Mouse (Mus musculus) CH12.LX (cell line): ENCODE data around the gene Haghl. TPM values are rescaled to one million over a fixed set of nuclear protein-coding genes. Genes with fewer than 3 reads are reported as not detected.
A peak's percentile ranks its signal among the peaks of the same experiment; 100 is the strongest.

Experiments
- DNase-seq: peaks from one replicate; pipeline ENCODE4 v3.0.0-alpha.2; 2013; ENCODE audit errors: extremely low read depth
- H3K27ac ChIP-seq: 2 replicates; pipeline ENCODE4 v1.5.1; 2012; ENCODE audit warnings: low read depth, mild to moderate bottlenecking, control low read depth, moderate library complexity; ENCODE audit not compliant: insufficient read depth
- H3K27me3 ChIP-seq: replicated peaks from 2 replicates; pipeline ENCODE3; 2012; ENCODE audit warnings: inconsistent platforms
- H3K36me3 ChIP-seq, 2 experiments: replicated peaks in 1 of 2; 2 replicates each; pipeline versions ENCODE3 to v1.6.1; 2012; ENCODE audit warnings: inconsistent platforms in 1 of 2, low read length in 1 of 2, mild to moderate bottlenecking in 1 of 2, mixed read lengths in 1 of 2, moderate library complexity in 1 of 2; ENCODE audit not compliant: control insufficient read depth in 1 of 2, insufficient read depth in 1 of 2
- H3K4me1 ChIP-seq, 2 experiments: 2 replicates each; pipeline ENCODE4 v1.6.1; 2012; ENCODE audit warnings: inconsistent platforms in 1 of 2, moderate library complexity in 1 of 2; ENCODE audit not compliant: insufficient read depth in 2 of 2, control insufficient read depth in 1 of 2
- H3K4me2 ChIP-seq: 2 replicates; pipeline ENCODE4 v1.6.1; 2012; ENCODE audit warnings: low read depth, mild to moderate bottlenecking, control low read depth; ENCODE audit not compliant: poor library complexity, insufficient read depth, severe bottlenecking
- H3K4me3 ChIP-seq, 3 experiments: fragments of 150-350 bp in 1 of 3; sonication (generic) in 1 of 3; replicated peaks in 1 of 3; 2 replicates each; pipeline versions ENCODE3 to v1.5.1; 2011 to 2012; ENCODE audit warnings: low read depth in 2 of 3, low read length in 2 of 3, mild to moderate bottlenecking in 2 of 3, moderate library complexity in 2 of 3, control low read depth in 1 of 3, improper control_type of control experiment in 1 of 3, inconsistent platforms in 1 of 3, mixed read lengths in 1 of 3; ENCODE audit not compliant: poor library complexity in 1 of 3
- H3K79me2 ChIP-seq: replicated peaks from 2 replicates; pipeline ENCODE4 v1.6.1; 2012; ENCODE audit warnings: mild to moderate bottlenecking, moderate library complexity; ENCODE audit not compliant: control insufficient read depth, poor library complexity, insufficient read depth, severe bottlenecking; ENCODE audit errors: extremely low read depth
- H3K9ac ChIP-seq: 2 replicates; pipeline ENCODE4 v1.6.1; 2012; ENCODE audit warnings: low read depth, mild to moderate bottlenecking, control low read depth, moderate library complexity; ENCODE audit not compliant: insufficient read depth
- H3K9me3 ChIP-seq: replicated peaks from 2 replicates; pipeline ENCODE3; 2012; ENCODE audit warnings: low read length, inconsistent platforms, mixed read lengths
- CHD1 ChIP-seq: IDR thresholded peaks from 2 replicates; pipeline ENCODE4 v1.6.1; 2012; ENCODE audit warnings: low read depth, low read length, improper control_type of control experiment, inconsistent platforms
- CHD2 ChIP-seq: IDR thresholded peaks from 2 replicates; pipeline ENCODE4 v1.6.1; 2011; ENCODE audit warnings: low read length, improper control_type of control experiment
- CTCF ChIP-seq, 2 experiments: IDR thresholded peaks in 1 of 2; conservative IDR thresholded peaks in 1 of 2; 2 replicates each; pipeline ENCODE4 v1.5.1; 2011 to 2012; ENCODE audit warnings: low read depth in 2 of 2, low read length in 2 of 2, improper control_type of control experiment in 1 of 2, inconsistent platforms in 1 of 2, mild to moderate bottlenecking in 1 of 2, moderate library complexity in 1 of 2
- EP300 ChIP-seq: IDR thresholded peaks from 2 replicates; pipeline ENCODE4 v1.6.1; 2011; ENCODE audit warnings: low read length, improper control_type of control experiment
- ETS1 ChIP-seq: conservative IDR thresholded peaks from 2 replicates; pipeline ENCODE4 v1.6.1; 2012; ENCODE audit warnings: low read depth, mild to moderate bottlenecking, inconsistent platforms, low read length, improper control_type of control experiment, moderate library complexity
- GABPA ChIP-seq: IDR thresholded peaks from 2 replicates; pipeline ENCODE4 v1.6.1; 2012; ENCODE audit warnings: low read depth, low read length, improper control_type of control experiment, inconsistent platforms; ENCODE audit not compliant: insufficient replicate concordance
- HCFC1 ChIP-seq: IDR thresholded peaks from 2 replicates; pipeline ENCODE4 v1.6.1; 2012; ENCODE audit warnings: low read depth, mild to moderate bottlenecking, inconsistent platforms, low read length, improper control_type of control experiment
- IRF4 ChIP-seq: IDR thresholded peaks from 2 replicates; pipeline ENCODE4 v1.6.1; 2014; ENCODE audit warnings: low read depth, mild to moderate bottlenecking, inconsistent platforms, low read length, improper control_type of control experiment
- JUN ChIP-seq: IDR thresholded peaks from 2 replicates; pipeline ENCODE4 v1.6.1; 2011; ENCODE audit warnings: low read depth, mild to moderate bottlenecking, low read length, improper control_type of control experiment, moderate library complexity; ENCODE audit not compliant: insufficient read depth
- KAT2A ChIP-seq: IDR thresholded peaks from 2 replicates; pipeline ENCODE4 v1.6.1; 2012; ENCODE audit warnings: low read length, improper control_type of control experiment, inconsistent platforms; ENCODE audit not compliant: insufficient replicate concordance
- MAFK ChIP-seq: IDR thresholded peaks from 2 replicates; pipeline ENCODE4 v1.6.1; 2011; ENCODE audit warnings: low read length, improper control_type of control experiment; ENCODE audit not compliant: insufficient replicate concordance
- MAX ChIP-seq: IDR thresholded peaks from 2 replicates; pipeline ENCODE4 v1.6.1; 2011; ENCODE audit warnings: low read length, improper control_type of control experiment
- MEF2A ChIP-seq: IDR thresholded peaks from 2 replicates; pipeline ENCODE4 v1.6.1; 2014; ENCODE audit warnings: low read depth, mild to moderate bottlenecking, inconsistent platforms, low read length, improper control_type of control experiment, borderline replicate concordance
- MXI1 ChIP-seq: IDR thresholded peaks from 2 replicates; pipeline ENCODE4 v1.6.1; 2011; ENCODE audit warnings: mild to moderate bottlenecking, low read depth, low read length, improper control_type of control experiment
- NELFE ChIP-seq: IDR thresholded peaks from 2 replicates; pipeline ENCODE4 v1.6.1; 2011; ENCODE audit warnings: low read depth, low read length, improper control_type of control experiment
- PAX5 ChIP-seq: IDR thresholded peaks from 2 replicates; pipeline ENCODE4 v1.6.1; 2012; ENCODE audit warnings: low read length, inconsistent platforms, mixed read lengths
- POLR2A ChIP-seq: IDR thresholded peaks from 2 replicates; pipeline ENCODE4 v1.6.1; 2011; ENCODE audit warnings: low read depth, mild to moderate bottlenecking, improper control_type of control experiment, low read length
- POLR2AphosphoS2 ChIP-seq: IDR thresholded peaks from 2 replicates; pipeline ENCODE4 v1.6.1; 2011; ENCODE audit warnings: low read depth, low read length, improper control_type of control experiment
- RAD21 ChIP-seq: IDR thresholded peaks from 2 replicates; pipeline ENCODE4 v1.6.1; 2011; ENCODE audit warnings: low read depth, mild to moderate bottlenecking, low read length, improper control_type of control experiment, moderate library complexity
- RCOR1 ChIP-seq: conservative IDR thresholded peaks from 2 replicates; pipeline ENCODE4 v1.6.1; 2012; ENCODE audit warnings: low read depth, mild to moderate bottlenecking, inconsistent platforms, low read length, improper control_type of control experiment
- SIN3A ChIP-seq: IDR thresholded peaks from 2 replicates; pipeline ENCODE4 v1.6.1; 2012; ENCODE audit warnings: low read length, improper control_type of control experiment, inconsistent platforms
- SMC3 ChIP-seq: IDR thresholded peaks from 2 replicates; pipeline ENCODE4 v1.6.1; 2011; ENCODE audit warnings: low read depth, low read length, improper control_type of control experiment
- TBP ChIP-seq: conservative IDR thresholded peaks from 2 replicates; pipeline ENCODE4 v1.6.1; 2011; ENCODE audit warnings: low read depth, low read length, improper control_type of control experiment
- UBTF ChIP-seq: IDR thresholded peaks from 2 replicates; pipeline ENCODE4 v1.6.1; 2012; ENCODE audit warnings: low read depth, mild to moderate bottlenecking, inconsistent platforms, low read length, improper control_type of control experiment, moderate library complexity
- USF1 ChIP-seq: IDR thresholded peaks from 2 replicates; pipeline ENCODE4 v1.6.1; 2014; ENCODE audit warnings: low read depth, mild to moderate bottlenecking, inconsistent platforms, low read length, improper control_type of control experiment
- USF2 ChIP-seq: conservative IDR thresholded peaks from 2 replicates; pipeline ENCODE4 v1.6.1; 2011; ENCODE audit warnings: low read depth, low read length, improper control_type of control experiment
- ZC3H11A ChIP-seq: IDR thresholded peaks from 2 replicates; pipeline ENCODE4 v1.6.1; 2012; ENCODE audit warnings: low read depth, mild to moderate bottlenecking, inconsistent platforms, low read length, improper control_type of control experiment
- ZKSCAN1 ChIP-seq: IDR thresholded peaks from 2 replicates; pipeline ENCODE4 v1.6.1; 2012; ENCODE audit warnings: low read depth, inconsistent platforms, low read length, improper control_type of control experiment, borderline replicate concordance
- ZMIZ1 ChIP-seq: IDR thresholded peaks from 2 replicates; pipeline ENCODE4 v1.6.1; 2012; ENCODE audit warnings: low read depth, mild to moderate bottlenecking, inconsistent platforms, low read length, improper control_type of control experiment
- ZNF384 ChIP-seq: IDR thresholded peaks from 2 replicates; pipeline ENCODE4 v1.6.1; 2012; ENCODE audit warnings: low read depth, low read length, improper control_type of control experiment, inconsistent platforms
- dilution Hi-C: fragments of 300-500 bp; cut with MboI; formaldehyde crosslinking; loops from 2 replicates; pipeline ENCODE4 v1.14.3; 2020; ENCODE audit warnings: low sequenced_read_pairs; ENCODE audit not compliant: extremely low pct_unique_long_range_greater_than_20kb, extremely low pct_ligation_motif_present
- in situ Hi-C: fragments of 300-500 bp; cut with MboI; formaldehyde crosslinking; loops from 3 replicates; pipeline ENCODE4 v1.14.3; 2019; ENCODE audit warnings: low sequenced_read_pairs, low pct_ligation_motif_present, low pct_unique_long_range_greater_than_20kb, mixed read lengths
- polyA plus RNA-seq: library from polyadenylated mRNA; unstranded; fragments of >175 nt; gene quantifications from 2 replicates; pipeline ENCODE4 v1.2.1, GENCODE M21; 2012; ENCODE audit warnings: low read depth; ENCODE audit not compliant: insufficient read length
- total RNA-seq, 2 experiments: library from RNA; depleted of rRNA; stranded (reverse); fragments of 300-350 nt in 1 of 2; fragments of >200 nt in 1 of 2; gene quantifications; 2 replicates each; pipeline ENCODE4 v1.2.3; 2012 to 2014

Haghl gene
- total and polyA plus RNA-seq, 3 experiments, result 7.4 to 16.0 (median 7.8) TPM

DNA sequence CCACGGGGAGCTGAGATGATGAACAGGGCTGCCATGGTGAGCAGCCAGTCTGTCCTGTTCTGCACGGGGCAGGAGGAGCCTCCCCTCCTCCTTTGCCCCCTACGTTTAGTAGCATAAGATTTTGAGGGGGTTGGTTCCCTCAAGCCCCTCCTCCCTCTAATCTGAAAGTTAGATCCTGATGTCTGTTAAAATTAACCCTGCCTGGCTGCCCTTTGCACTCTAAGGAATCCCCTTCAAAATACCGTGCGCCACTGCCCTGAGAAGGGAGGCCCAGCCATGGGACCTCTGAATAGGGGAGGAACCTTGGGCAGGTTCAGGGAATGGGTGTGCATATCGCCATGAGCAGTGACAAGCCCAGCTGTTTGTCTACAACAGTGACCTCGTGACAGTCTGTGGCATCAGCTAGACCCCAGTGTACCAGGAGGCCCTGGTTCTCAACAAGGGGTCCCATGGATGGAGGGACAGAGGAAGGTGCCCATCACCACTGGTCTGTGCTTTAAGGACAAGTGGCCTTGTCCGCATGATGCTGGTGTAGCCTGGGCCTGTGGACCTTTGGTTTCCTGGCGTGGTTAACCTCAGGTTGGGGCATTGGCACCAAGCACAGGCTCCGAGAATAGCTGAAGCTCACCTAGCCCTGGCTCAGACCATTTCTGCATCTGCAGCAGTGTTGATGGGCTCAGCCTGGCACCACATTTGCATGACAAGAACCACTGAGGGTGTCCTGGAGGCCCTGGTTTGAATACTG is 10.0 kb downstream of the Haghl start:
- H3K4me1 ChIP-seq, result peaks cover 6 to 18% of the 10 kb centered on the region in 2 experiments; a peak in 3 of 4 replicates
- no peak overlapping the region for H3K4me3 ChIP-seq
- peaks cover 20% of the 10 kb centered on the region for H3K27me3 ChIP-seq
- H3K9me3 ChIP-seq, result no peaks in the 10 kb centered on the region
- H3K9ac ChIP-seq, result no peak overlapping the region
- no peak overlapping the region for H3K4me2 ChIP-seq
- DNase-seq, result no peak
- no peak overlapping the region for H3K27ac ChIP-seq
- H3K36me3 ChIP-seq, result peaks cover 34 to 49% of the 10 kb centered on the region in 2 experiments
- H3K79me2 ChIP-seq, result 0 out of 2 replicates have a peak, but pooled peaks cover 3% of the 10 kb centered on the region
- in situ Hi-C loops (no loop called here), dilution Hi-C loops (no loop called here)
- TF ChIP-seq MXI1 (no peak), IRF4 (no peak), ETS1 (no peak), GABPA (no peak), CHD1 (no peak), UBTF (no peak), POLR2A (no peak), PAX5 (no peak), MAX (no peak), ZMIZ1 (no peak), KAT2A (no peak), HCFC1 (no peak), SMC3 (no peak), MAFK (no peak), EP300 (no peak), NELFE (no peak), ZNF384 (no peak), RCOR1 (no peak), CTCF (conservative IDR thresholded peaks at IDR 0.05 in 1 of 2, IDR thresholded peaks at IDR 0.05 in 1 of 2; ENCODE audit: low read depth in 2 of 2, low read length in 2 of 2) (no peak)

DNA sequence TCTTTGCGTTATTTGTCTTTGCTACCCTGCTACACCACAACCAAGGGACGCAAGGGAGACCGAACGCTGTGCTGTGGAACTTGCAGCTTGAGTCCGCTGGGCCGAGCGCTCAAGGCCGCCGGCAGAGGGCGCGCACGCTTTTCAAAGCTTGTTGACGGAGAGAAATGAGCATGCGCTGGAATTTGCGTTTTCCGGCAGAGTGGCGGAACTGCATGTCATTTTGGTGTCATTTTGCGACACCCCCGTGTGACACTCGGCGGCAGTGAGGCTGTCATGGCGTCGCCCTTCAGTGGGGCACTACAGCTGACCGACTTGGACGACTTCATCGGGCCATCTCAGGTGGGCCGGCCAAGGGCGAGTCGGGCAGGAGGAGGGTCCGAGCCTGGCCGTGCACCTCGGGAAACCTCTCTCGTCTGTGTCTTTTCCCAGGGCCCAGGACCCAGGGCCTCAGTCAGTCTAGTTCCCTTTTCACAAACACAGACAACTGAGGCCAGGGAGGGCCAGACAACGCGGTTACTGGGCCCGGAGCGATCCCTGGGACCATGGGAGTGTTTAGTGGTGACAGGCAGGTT is 11.8 kb downstream of the Haghl start, which contains the start of gene Narfl:
Gene Narfl, plus strand, starts transcription at position 228 of the 572 bp plus-strand sequence.
- Histone ChIP-seq H3K4me2 (peak within 1 kb of the TSS; percentile 80), H3K4me1 (peaks cover 13 to 18% of the 10 kb centered on the region in 2 experiments), H3K27ac (no peak within 1 kb of the TSS), H3K9me3 (no peaks in the 10 kb centered on the region), H3K36me3 (peaks cover 17 to 31% of the 10 kb centered on the region in 2 experiments), H3K79me2 (0 out of 2 replicates have a peak, but pooled peaks cover 3% of the 10 kb centered on the region), H3K27me3 (peaks cover 36% of the 10 kb centered on the region), H3K9ac (peak within 1 kb of the TSS; percentile 81), H3K4me3 (peak within 1 kb of the TSS; percentile 66 to 88 (median 83))
- in situ Hi-C loops, result no loop called here
- dilution Hi-C loops, result no loop called here
- peak; percentile 97 for DNase-seq
- TF ChIP-seq NELFE, result peak; percentile 77
- TF ChIP-seq PAX5, result no peak
- peak; percentile 98 for TF ChIP-seq SMC3
- peak; percentile 94; the same call in 1 of the 2 replicates for TF ChIP-seq GABPA
- peak; percentile 54; the same call in 1 of the 2 replicates for TF ChIP-seq CHD2
- TF ChIP-seq TBP, result peak; percentile 97
- TF ChIP-seq ETS1, result no peak
- TF ChIP-seq CTCF (conservative IDR thresholded peaks at IDR 0.05 in 1 of 2, IDR thresholded peaks at IDR 0.05 in 1 of 2; ENCODE audit: low read depth in 2 of 2, low read length in 2 of 2), result peak; percentile 44 to 97; a peak in 3 of 4 replicates
- peak; percentile 79 for TF ChIP-seq IRF4
- peak; percentile 76 for TF ChIP-seq RAD21
- no peak for TF ChIP-seq USF2
- no peak for TF ChIP-seq UBTF
- TF ChIP-seq MXI1, result peak; percentile 97
- TF ChIP-seq ZC3H11A, result no peak; the same call in 1 of the 2 replicates
- TF ChIP-seq ZKSCAN1, result no peak
- TF ChIP-seq USF1, result peak; percentile 21; the same call in 1 of the 2 replicates
- peak; percentile 99 for TF ChIP-seq SIN3A
- no peak for TF ChIP-seq JUN
- no peak for TF ChIP-seq CHD1
- TF ChIP-seq MEF2A, result peak; percentile 86
- peak; percentile 72; the same call in 1 of the 2 replicates for TF ChIP-seq POLR2AphosphoS2
